Comparison of ENCODE assay signal across 8 mouse cellular contexts in genomic region chr13:21222463-21223022, GRCm38 (mm10). TPM values are rescaled to one million over a fixed set of nuclear protein-coding genes. Genes with fewer than 3 reads are reported as not detected.
DNase-seq lines count a peak whose midpoint lies in the region; ATAC-seq lines count a peak whose summit lies in the region.

No protein-coding gene starts in this region.

- H3K4me3 ChIP-seq in hindbrain, embryonic 15.5 days: peak overlapping the region; percentile 62

- H3K36me3 ChIP-seq in hindbrain, embryonic 15.5 days: no peaks in the 10 kb centered on the region

- 0 out of 2 replicates have a peak, but pooled peaks cover 5% of the 10 kb centered on the region for H3K27me3 ChIP-seq in hindbrain, embryonic 15.5 days

- under 1% methylated on average over 20 of the region's 20 CpGs for WGBS in hindbrain, embryonic 15.5 days

- peak overlapping the region; percentile 85 for H3K27ac ChIP-seq in hindbrain, embryonic 15.5 days (replicated peaks)

- ATAC-seq in hindbrain, embryonic 15.5 days (ENCODE audit: low FRiP score, low read depth): peak; percentile 97

- H3K4me2 ChIP-seq in hindbrain, embryonic 15.5 days: peak overlapping the region; percentile 67

- peaks cover 9% of the 10 kb centered on the region for H3K4me1 ChIP-seq in hindbrain, embryonic 15.5 days (replicated peaks)

- peak overlapping the region; percentile 49 for H3K9ac ChIP-seq in hindbrain, embryonic 15.5 days

- peak; percentile 88 for DNase-seq in ZHBTc4 (ENCODE audit: low read depth, low spot score)
- peak; percentile 90 to 94 for DNase-seq in cerebellum, postnatal 36 days
- DNase-seq in frontal cortex, postnatal 36 days (ENCODE audit: low spot score in 2 of 2): peak; percentile 94 to 95
- DNase-seq in left cerebral cortex, adult 11 months (ENCODE audit: low spot score): peak; percentile 82
- peak; percentile 89 for DNase-seq in lung, postnatal 36 days
- DNase-seq in retina, postnatal 1 day: peak; percentile 93
- peak; percentile 91 for DNase-seq in thymus, postnatal 4 days

- no peaks in the 10 kb centered on the region for H3K9me3 ChIP-seq in hindbrain, embryonic 15.5 days

RNA-seq across cellular contexts. Expression of gene Trim27, which starts 43.3 kb away (rescaled TPM):
- polyA plus RNA-seq in hindbrain, embryonic 15.5 days (2015; fragmentation: Nextera tagmentation; extraction: Ambion mirVana): 84.3 and 84.8 TPM in 2 replicates

Comparison
In these comparisons a context has a peak if more than half of its experiments do, and no peak if none do; other contexts are left out.
1. Peak in every context shown above with its lines: DNase-seq, ATAC-seq, H3K4me3 ChIP-seq and H3K27ac ChIP-seq.